In genomic region chr17:8461568-8461967, GRCm38 (mm10) we compare ENCODE assay signal across 8 mouse cellular contexts. TPM values are rescaled to one million over a fixed set of nuclear protein-coding genes. Genes with fewer than 3 reads are reported as not detected.
A peak's percentile ranks its signal among the peaks of the same experiment; 100 is the strongest.
DNase-seq lines count a peak whose midpoint lies in the region; ATAC-seq and TF ChIP-seq lines count a peak whose summit lies in the region.

No protein-coding gene starts in this region.

- TF ChIP-seq POLR2A in cerebellum, adult 2 months (IDR thresholded peaks at IDR 0.05; ENCODE audit: borderline replicate concordance, insufficient read depth, low read length), result no peak

- no peaks in the 10 kb centered on the region for H3K36me3 ChIP-seq in liver, embryonic 11.5 days (ENCODE audit: control insufficient read depth, insufficient read depth, low read length)
- no peaks in the 10 kb centered on the region for H3K36me3 ChIP-seq in embryonic facial prominence, embryonic 14.5 days (ENCODE audit: control insufficient read depth, insufficient read depth, low read length)
- no peaks in the 10 kb centered on the region for H3K36me3 ChIP-seq in lung, postnatal 0 days (ENCODE audit: insufficient read depth, low read length)

- DNase-seq in cerebellum, adult 2 months, result peak; percentile 37 to 55
- no peak for DNase-seq in cerebellum, adult 11 months
- DNase-seq in liver, result peak; percentile 35
- no peak for DNase-seq in liver, embryonic 11.5 days (ENCODE audit: low spot score)
- peak; percentile 66 for DNase-seq in ZHBTc4 (ENCODE audit: low read depth, low spot score)
- DNase-seq in embryonic facial prominence, embryonic 14.5 days (ENCODE audit: low spot score), result peak; percentile 32
- DNase-seq in lung, postnatal 0 days (ENCODE audit: low spot score), result peak; percentile 62
- peak; percentile 52 for DNase-seq in thymus, postnatal 25 days

- no peaks in the 10 kb centered on the region for H3K9me3 ChIP-seq in liver, embryonic 11.5 days (ENCODE audit: control insufficient read depth, low read length)
- H3K9me3 ChIP-seq in embryonic facial prominence, embryonic 14.5 days (ENCODE audit: control insufficient read depth, low read length), result no peaks in the 10 kb centered on the region
- no peaks in the 10 kb centered on the region for H3K9me3 ChIP-seq in lung, postnatal 0 days (ENCODE audit: low read length)

- peak; percentile 65; the same call in 1 of the 2 replicates for TF ChIP-seq CTCF in cerebellum, adult 2 months (IDR thresholded peaks at IDR 0.05; ENCODE audit: borderline replicate concordance, insufficient read depth, low read depth, low read length)
- peak; percentile 75 for TF ChIP-seq CTCF in lung, postnatal 0 days (IDR thresholded peaks at IDR 0.05)

- no peak overlapping the region for H3K4me3 ChIP-seq in cerebellum, adult 2 months (replicated peaks; ENCODE audit: insufficient read depth, low read depth, low read length)
- H3K4me3 ChIP-seq in liver, embryonic 11.5 days (ENCODE audit: low read depth, low read length), result no peak overlapping the region
- H3K4me3 ChIP-seq in embryonic facial prominence, embryonic 14.5 days (ENCODE audit: low read depth, low read length), result no peak overlapping the region
- no peak overlapping the region for H3K4me3 ChIP-seq in lung, postnatal 0 days (ENCODE audit: low read depth, low read length)

- no peak overlapping the region for H3K27ac ChIP-seq in cerebellum, adult 2 months (ENCODE audit: insufficient read depth, low read length)
- H3K27ac ChIP-seq in liver, embryonic 11.5 days (ENCODE audit: low read depth, low read length), result no peak overlapping the region
- no peak overlapping the region for H3K27ac ChIP-seq in embryonic facial prominence, embryonic 14.5 days (replicated peaks; ENCODE audit: low read depth, low read length)
- H3K27ac ChIP-seq in lung, postnatal 0 days (ENCODE audit: low read length), result no peak overlapping the region

- 3% methylated on average over 4 of the region's 4 CpGs for WGBS in cerebellum, adult 2 months
- 7% methylated on average over 4 of the region's 4 CpGs for WGBS in liver, embryonic 11.5 days
- 4% methylated on average over 4 of the region's 4 CpGs for WGBS in embryonic facial prominence, embryonic 14.5 days
- 2% methylated on average over 4 of the region's 4 CpGs for WGBS in lung, postnatal 0 days

- no peaks in the 10 kb centered on the region for H3K4me1 ChIP-seq in cerebellum, adult 2 months (ENCODE audit: control insufficient read depth, insufficient read depth, low read length)
- no peaks in the 10 kb centered on the region for H3K4me1 ChIP-seq in liver, embryonic 11.5 days (replicated peaks; ENCODE audit: control insufficient read depth, insufficient read depth, low read length)
- H3K4me1 ChIP-seq in embryonic facial prominence, embryonic 14.5 days (ENCODE audit: control insufficient read depth, insufficient read depth, low read length), result no peaks in the 10 kb centered on the region
- H3K4me1 ChIP-seq in lung, postnatal 0 days (ENCODE audit: insufficient read depth, low read depth, low read length), result no peaks in the 10 kb centered on the region

- no peak overlapping the region for H3K4me2 ChIP-seq in liver, embryonic 11.5 days
- no peak overlapping the region for H3K4me2 ChIP-seq in embryonic facial prominence, embryonic 14.5 days (ENCODE audit: low read depth, low read length)
- no peak overlapping the region for H3K4me2 ChIP-seq in lung, postnatal 0 days (replicated peaks; ENCODE audit: low read depth, low read length)

- 0 out of 2 replicates have a peak, but pooled peaks cover 1% of the 10 kb centered on the region for H3K27me3 ChIP-seq in cerebellum, adult 2 months (ENCODE audit: control insufficient read depth, insufficient read depth, low read length)
- peaks cover 15% of the 10 kb centered on the region for H3K27me3 ChIP-seq in liver, embryonic 11.5 days (replicated peaks; ENCODE audit: control insufficient read depth, insufficient read depth, low read length)
- H3K27me3 ChIP-seq in embryonic facial prominence, embryonic 14.5 days (replicated peaks; ENCODE audit: control insufficient read depth, insufficient read depth, low read length), result no peaks in the 10 kb centered on the region; the same call in 1 of the 2 replicates
- no peaks in the 10 kb centered on the region for H3K27me3 ChIP-seq in lung, postnatal 0 days (replicated peaks; ENCODE audit: insufficient read depth, low read length)

- ATAC-seq in liver, embryonic 11.5 days (replicated peaks; ENCODE audit: low FRiP score), result no peak
- no peak for ATAC-seq in embryonic facial prominence, embryonic 14.5 days (ENCODE audit: low read depth)
- ATAC-seq in lung, postnatal 0 days, result no peak

- no peak overlapping the region for H3K9ac ChIP-seq in liver, embryonic 11.5 days (ENCODE audit: low read depth, low read length)
- H3K9ac ChIP-seq in embryonic facial prominence, embryonic 14.5 days (ENCODE audit: low read depth, low read length), result no peak overlapping the region
- H3K9ac ChIP-seq in lung, postnatal 0 days (replicated peaks; ENCODE audit: low read depth), result no peak overlapping the region

- TF ChIP-seq EP300 in lung, postnatal 0 days (IDR thresholded peaks at IDR 0.05), result no peak

RNA-seq across cellular contexts. Expression of gene T, which starts 27.3 kb away (rescaled TPM):
- polyA plus RNA-seq in cerebellum, adult 2 months (2012; rRNA removed), result 0.15 TPM in 1 of 2 replicates, not detected in the other
- polyA plus RNA-seq in liver, embryonic 11.5 days (2014; fragmentation: Nextera tagmentation; extraction: Ambion mirVana), result not detected in 2 replicates
- 0.24 and 0.60 TPM in 2 replicates for polyA plus RNA-seq in embryonic facial prominence, embryonic 14.5 days (2014; fragmentation: Nextera tagmentation; extraction: Ambion mirVana)
- polyA plus RNA-seq in lung, postnatal 0 days (2015; fragmentation: Nextera tagmentation; extraction: Ambion mirVana), result not detected in 2 replicates

Comparison
In these comparisons a context has a peak if more than half of its experiments do, and no peak if none do; other contexts are left out.
1. DNase-seq: peak in cerebellum, adult 2 months (2 of 2), liver (single experiment), ZHBTc4 (single experiment), embryonic facial prominence, embryonic 14.5 days (single experiment), lung, postnatal 0 days (single experiment) and thymus, postnatal 25 days (single experiment); none in cerebellum, adult 11 months (single experiment) and liver, embryonic 11.5 days (single experiment).